Mouse (Mus musculus) layer of hippocampus, postnatal 14 days (tissue): ENCODE data around the gene Gfpt1. TPM values are rescaled to one million over a fixed set of nuclear protein-coding genes. Genes with fewer than 3 reads are reported as not detected.
"Not testable (repeated sequence)": the region's sequence is repeated elsewhere in the genome, so short reads cannot be mapped to it uniquely, and the experiment has no call there.

Experiments used
- DNase-seq, 2 experiments: peaks; one replicate each; pipeline ENCODE4 v3.0.0; 2021 to 2022; ENCODE audit warnings: low spot score in 2 of 2, mixed read lengths in 1 of 2
- long read RNA-seq, 2 experiments: library from polyadenylated mRNA; stranded (forward); transcript quantifications; one replicate each; pipeline ENCODE4 v2.0.0; 2021
- total RNA-seq, 2 experiments: library from RNA; stranded (reverse); gene quantifications; 2 replicates each; pipeline ENCODE4 v1.2.3; 2021

Gfpt1 gene
- 10 to 100 TPM; 52.6 to 58.3 TPM for total RNA-seq
- long read RNA-seq, experiment 1, full-length matches to known transcripts = 4 of 7 reads
- long read RNA-seq, experiment 1, partial matches to known transcripts = 0 of 7 reads
- long read RNA-seq, experiment 1, other reads (novel, unspliced or antisense) = 3 of 7 reads
- long read RNA-seq, experiment 2, full-length matches to known transcripts = 10 of 17 reads
- long read RNA-seq, experiment 2, partial matches to known transcripts = 2 of 17 reads
- long read RNA-seq, experiment 2, other reads (novel, unspliced or antisense) = 5 of 17 reads

DNA sequence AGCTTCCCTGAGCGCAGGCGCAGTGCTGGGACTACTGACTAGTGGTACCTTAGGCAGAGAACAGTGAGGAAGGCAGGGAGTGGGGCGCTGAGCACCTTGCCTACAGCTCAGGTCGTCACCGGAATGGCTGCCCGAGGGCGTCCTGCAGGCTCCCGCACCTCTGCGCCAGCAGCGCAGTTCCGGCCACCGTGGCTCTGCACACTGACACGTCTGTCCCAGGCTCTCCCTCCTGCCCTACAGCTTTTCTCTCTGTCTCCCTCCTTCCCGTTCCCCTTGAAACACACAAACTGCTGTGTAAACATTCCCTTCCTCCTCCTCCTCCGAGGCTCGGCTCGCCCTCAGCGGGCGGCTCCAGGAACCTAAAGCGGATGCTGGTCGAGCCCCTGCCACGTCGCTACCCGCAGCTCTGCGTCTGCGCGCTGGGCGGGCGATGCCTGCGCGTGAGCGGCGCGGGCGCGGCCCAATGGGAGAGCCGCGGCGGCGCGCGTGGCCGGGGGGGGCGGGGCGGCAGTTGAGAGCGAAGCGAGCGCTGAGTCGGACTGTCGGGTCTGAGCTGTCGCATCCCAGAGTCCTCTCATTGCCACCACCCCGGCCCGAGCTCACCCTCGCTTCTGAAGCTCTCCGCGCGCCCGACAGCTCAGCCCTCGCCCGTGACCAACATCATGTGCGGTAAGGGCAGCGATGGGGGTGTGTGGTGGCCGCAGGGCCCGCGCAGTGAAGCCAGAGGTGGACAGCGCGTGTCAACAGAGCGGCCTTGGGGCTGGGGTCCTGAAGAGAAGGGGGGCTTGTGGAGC, at the start of gene Gfpt1:
Gene Gfpt1 (plus strand): TSS at position 510 of the 794 bp plus-strand sequence.
- DNase-seq = peak; percentile 91 to 94

DNA sequence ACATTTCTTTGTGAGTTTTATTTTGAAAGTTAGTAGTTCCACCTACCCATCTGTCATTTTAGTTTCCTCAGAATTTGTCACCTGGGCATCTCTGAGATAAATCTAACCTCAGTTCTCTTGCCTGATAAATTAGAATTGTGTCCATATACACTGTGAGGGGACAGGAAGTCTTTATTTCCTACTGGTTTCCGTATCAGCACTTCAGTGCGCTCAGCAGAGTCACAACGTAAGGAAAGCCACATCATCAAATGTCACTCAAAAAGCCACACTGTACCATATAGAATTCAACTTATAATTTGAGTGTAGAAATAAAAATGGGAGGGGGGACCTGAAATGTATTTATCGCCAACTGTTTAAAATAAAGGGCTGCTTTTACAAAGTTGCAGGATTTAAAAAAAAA, 48.4 kb upstream of the Gfpt1 start:
- DNase-seq = no peak

DNA sequence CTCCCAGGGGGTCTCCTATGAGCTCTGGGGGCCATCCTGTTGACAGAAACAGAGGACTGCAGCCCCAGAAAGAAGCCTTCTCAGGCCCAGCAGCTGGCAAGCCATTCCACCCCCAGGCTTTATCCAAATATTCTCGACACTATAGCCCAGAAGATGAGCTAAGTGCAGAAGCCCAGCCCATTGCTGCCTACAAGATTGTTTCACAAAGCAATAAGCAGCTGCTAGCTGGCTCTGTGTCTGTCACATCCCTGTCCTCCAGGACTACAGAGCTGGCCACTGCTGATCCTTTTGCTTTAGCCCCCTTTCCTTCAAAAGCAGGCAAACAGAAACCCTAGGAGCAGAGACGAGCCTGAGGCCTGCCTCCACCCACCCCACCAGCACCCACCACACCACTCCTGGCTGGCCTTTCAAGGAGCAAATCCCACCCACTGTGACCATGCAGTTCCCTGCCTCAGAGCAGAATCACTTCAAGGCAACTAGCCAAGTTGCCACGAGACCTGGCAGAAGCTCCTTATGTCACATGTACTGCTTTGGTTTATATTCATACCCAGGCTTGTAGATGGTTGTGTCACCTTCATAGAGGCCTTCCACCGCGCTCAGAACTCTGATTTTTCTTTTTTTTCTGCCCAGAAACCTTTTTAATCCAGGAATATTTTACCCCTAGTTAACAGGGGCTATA, 45.9 kb upstream of the Gfpt1 start:
- DNase-seq = peak; percentile 25 to 28

DNA sequence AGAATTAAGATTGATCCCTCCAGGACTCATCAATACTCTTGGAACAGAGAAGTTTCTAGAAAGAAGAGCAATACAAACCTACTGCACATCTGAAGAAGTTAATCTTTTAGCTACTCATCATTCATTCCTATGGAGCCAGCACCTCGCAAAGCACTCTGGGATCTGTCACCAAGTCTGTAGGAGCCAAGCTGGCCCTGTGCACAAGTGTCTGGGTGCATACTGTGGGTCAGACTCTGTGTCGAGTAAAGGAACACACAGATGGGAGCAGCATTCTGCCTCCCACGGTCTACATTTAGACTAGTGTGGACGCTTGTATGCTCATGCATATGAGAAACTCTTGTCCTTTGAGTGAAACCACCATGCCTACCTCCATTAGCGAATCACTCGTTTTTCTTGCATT, 45.3 kb upstream of the Gfpt1 start:
- DNase-seq = no peak

DNA sequence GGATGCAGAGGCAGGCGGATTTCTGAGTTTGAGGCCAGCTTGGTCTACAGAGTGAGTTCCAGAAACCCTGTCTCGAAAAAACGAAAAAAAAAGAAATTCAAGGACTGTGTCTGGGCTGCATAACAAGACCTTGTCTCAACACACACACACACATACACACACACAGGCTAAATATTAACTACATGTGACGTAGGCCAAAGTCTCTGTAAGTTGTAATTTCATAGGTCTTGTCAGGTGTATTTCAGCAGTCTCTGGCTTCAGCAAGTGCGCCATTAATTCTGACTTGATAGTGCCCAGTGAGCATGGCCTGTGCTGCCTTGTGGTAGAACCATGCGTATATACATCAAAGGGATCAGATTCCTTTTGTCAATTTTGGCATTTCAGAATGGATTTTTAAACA, 40.7 kb upstream of the Gfpt1 start:
- DNase-seq = no peak

GRCm38 (mm10) chr6:87002521-87003055, 40.1 kb upstream of the Gfpt1 start:
- DNase-seq = peak; percentile 78 to 84

DNA sequence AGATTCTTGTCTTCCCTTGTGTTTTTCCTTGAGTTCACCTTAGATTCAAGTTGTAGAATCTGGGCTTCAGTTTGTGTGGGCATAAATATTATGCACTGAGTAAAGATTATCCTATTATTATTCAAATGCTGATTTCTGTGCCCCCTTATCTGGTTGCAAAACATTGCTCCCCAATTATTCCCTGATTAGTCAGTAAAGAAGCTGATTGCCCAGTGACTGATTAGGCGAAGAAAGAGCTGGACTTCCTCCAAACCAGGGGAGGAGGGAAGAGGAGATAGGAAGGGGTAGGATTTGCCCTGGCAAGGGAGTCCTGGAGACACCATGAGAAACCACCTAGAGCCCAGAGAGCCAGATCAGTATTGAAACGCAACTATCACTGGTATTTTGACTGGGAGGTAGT, 38.5 kb upstream of the Gfpt1 start:
- DNase-seq = no peak

DNA sequence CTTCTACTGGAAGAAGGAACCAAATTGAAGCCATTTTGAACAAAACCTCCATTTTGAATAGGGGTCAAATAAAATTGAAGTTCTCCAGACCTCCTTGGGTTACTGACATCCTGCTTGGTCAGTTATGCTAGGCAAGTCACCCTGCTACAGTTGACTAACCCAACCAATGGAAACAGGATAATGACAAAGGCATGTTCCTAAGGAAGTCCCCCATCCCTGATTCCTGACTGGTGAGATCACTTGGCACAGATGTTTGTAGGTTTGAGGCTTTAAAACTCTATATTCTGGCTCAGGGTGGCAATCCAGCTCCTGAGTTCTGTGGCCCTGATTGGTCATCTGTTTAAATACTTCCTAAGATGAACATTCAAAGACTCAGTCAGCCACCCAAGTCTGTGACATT, 37.1 kb upstream of the Gfpt1 start:
- no peak for DNase-seq

- DNase-seq = no peak
These were observed 33.8 kb upstream of the Gfpt1 start, which contains the start of gene Nfu1 for GRCm38 (mm10) chr6:87008887-87009286. Gene Nfu1 (plus strand): TSS chr6:87009236.

DNA sequence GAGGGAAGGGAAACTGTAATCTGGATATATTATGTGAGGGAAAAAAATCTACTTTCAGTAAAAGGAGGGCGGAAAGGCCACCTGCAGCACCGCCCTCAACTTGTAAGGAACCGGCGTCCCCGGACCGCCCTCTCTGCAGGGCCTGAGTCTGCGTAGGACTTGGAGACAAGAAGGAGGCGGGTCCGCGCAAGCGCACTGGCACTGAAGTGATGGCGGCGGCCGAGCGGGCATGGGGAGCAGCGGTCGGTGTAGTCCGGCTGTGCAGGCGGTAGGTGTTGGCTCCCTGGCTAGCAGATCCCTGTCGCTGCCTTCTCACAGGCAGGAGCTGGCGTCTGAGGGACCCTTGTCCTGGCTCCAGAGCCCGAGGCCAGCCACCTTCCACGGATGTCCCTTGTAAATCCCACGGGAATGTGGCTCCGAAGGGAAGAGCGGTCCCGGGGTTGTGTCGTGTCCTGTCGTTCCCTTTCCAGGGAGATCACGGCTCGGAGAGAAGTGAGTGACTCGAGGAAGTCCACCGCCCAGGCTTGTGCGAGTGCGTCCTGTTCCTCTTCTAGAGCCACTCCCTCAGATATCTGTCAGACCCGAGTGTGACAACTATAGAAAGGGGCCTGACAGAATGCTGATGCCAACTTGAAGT, 32.8 kb upstream of the Gfpt1 start:
- peak; percentile 90 to 94 for DNase-seq

DNA sequence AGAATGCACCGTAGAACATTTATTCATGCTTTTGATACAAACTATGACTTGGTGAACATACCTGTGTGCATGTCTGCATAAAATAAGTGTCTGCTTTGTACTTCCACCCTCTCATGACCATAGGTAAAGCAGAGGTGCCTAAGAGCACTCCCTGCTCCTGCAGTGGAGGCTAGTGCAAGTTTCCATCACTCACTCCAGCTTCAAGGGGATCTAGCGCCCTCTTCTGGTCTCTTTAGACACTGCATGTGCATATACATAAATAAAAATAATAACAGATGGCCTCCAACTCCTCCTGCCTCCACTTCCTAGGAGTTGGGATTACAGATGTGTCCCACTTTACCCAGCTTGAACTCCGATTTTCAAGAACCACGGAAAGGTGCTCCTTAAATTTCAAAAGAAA, 25.7 kb upstream of the Gfpt1 start:
- DNase-seq = peak in 1 of 2 experiments; percentile 48

DNA sequence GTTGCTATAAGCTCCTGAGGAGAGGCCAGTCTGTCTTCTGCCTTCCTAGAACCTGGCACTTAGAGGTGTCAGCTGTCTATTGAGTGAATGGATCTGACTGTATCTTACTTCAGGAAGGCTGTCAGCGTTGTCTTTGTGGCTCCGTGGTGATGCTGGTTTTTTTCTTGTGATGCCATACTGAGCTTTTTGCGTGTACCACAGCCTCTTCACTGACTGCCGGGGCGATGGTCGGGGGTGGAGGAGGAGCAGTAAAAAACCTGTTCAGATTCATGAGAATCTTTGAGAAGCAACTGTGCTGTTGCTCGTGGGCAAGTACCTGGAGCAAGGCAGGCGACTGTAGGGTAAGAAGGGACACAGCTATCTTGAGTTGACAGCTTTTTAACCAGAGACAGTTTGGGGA, 23.8 kb upstream of the Gfpt1 start:
- DNase-seq = no peak

- DNase-seq = no peak
These were observed 20.9 kb upstream of the Gfpt1 start for GRCm38 (mm10) chr6:87021791-87022190.

DNA sequence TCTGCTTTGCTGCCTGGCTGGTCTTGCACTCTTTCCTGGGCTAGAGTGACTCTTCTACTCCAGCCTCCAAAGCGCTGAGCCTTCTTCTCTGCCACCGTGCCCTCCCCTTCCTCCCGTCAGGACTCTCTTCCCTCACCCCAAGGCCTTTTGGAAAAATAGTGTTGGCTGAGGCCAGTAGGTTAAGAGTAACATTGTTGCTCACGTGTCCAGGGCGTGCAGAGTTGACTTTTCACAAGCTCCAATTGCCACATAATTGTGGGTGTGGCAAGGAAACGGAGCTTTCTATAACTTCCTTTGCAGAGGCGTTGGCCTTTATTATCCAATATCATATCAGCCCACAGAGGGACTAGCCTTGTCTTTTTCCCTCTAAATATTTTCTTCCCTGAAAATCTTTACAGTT, 15.7 kb upstream of the Gfpt1 start:
- no peak for DNase-seq

- DNase-seq = no peak
These were observed 13.8 kb upstream of the Gfpt1 start for GRCm38 (mm10) chr6:87028881-87029280.

DNA sequence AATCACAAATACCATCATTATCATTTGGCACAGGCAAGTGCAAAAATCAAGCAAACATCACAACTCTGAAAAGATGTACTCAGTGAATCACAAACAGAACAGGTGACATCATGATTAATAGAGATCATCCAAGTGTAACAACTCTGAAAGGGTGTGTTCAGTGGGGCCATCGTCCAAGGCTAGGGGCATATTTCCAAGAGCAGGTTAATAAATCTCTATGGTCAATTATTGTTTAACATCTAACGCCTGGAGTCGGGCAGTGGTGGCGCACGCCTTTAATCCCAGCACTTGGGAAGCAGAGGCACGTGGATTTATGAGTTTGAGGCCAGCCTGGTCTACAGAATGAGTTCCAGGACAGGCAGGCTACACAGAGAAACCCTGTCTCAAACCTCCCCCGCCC, 11.3 kb upstream of the Gfpt1 start:
- not testable (repeated sequence) for DNase-seq

- DNase-seq = no peak
These were observed 10.2 kb upstream of the Gfpt1 start for GRCm38 (mm10) chr6:87032401-87032800.

- no peak for DNase-seq
These were observed 8.3 kb upstream of the Gfpt1 start for GRCm38 (mm10) chr6:87034395-87034794.

- no peak for DNase-seq
These were observed 4.6 kb upstream of the Gfpt1 start for GRCm38 (mm10) chr6:87037826-87038620.

GRCm38 (mm10) chr6:87039161-87039560, 3.5 kb upstream of the Gfpt1 start:
- DNase-seq = no peak
